Mouse (Mus musculus) embryonic facial prominence, embryonic 10.5 days (tissue): Measurements from ENCODE around the gene Cd79b. TPM values are rescaled to one million over a fixed set of nuclear protein-coding genes. Genes with fewer than 3 reads are reported as not detected.
"Not testable (repeated sequence)": the region's sequence is repeated elsewhere in the genome, so short reads cannot be mapped to it uniquely, and the experiment has no call there.

Experiments
- DNase-seq: peaks from one replicate; pipeline ENCODE4 v3.0.0-alpha.2; 2017; ENCODE audit warnings: low spot score
- H3K27ac ChIP-seq: fragments of 300-500 bp; sonication (generic); replicated peaks from 2 replicates; pipeline ENCODE4 v1.5.1; 2016; ENCODE audit warnings: mild to moderate bottlenecking
- H3K27me3 ChIP-seq: fragments of 300-500 bp; sonication (generic); replicated peaks from 2 replicates; pipeline ENCODE4 v1.6.1; 2016; ENCODE audit warnings: low read depth, mild to moderate bottlenecking; ENCODE audit not compliant: poor library complexity, severe bottlenecking
- H3K36me3 ChIP-seq: fragments of 300-500 bp; sonication (generic); replicated peaks from 2 replicates; pipeline ENCODE4 v1.6.1; 2016; ENCODE audit warnings: mild to moderate bottlenecking, moderate library complexity
- H3K4me1 ChIP-seq: fragments of 300-500 bp; sonication (generic); 2 replicates; pipeline ENCODE4 v1.6.1; 2016
- H3K4me3 ChIP-seq: fragments of 300-500 bp; sonication (generic); 2 replicates; pipeline ENCODE4 v1.5.1; 2016; ENCODE audit warnings: mild to moderate bottlenecking, moderate library complexity
- H3K9me3 ChIP-seq: fragments of 300-500 bp; sonication (generic); 2 replicates; pipeline ENCODE4 v1.6.1; 2016; ENCODE audit warnings: mild to moderate bottlenecking
- WGBS: fragments of 180-500 bp; shearing (Covaris S2); methylation state at CpG from one replicate; pipeline ENCODE4 v1.1.7; 2016; 5-methylcytosine and 5-hydroxymethylcytosine counted together
- polyA plus RNA-seq: library from polyadenylated mRNA; unstranded; fragments of >200 nt; fragmentation: Nextera tagmentation; extraction: Ambion mirVana; gene quantifications from 2 replicates; pipeline ENCODE4 v1.2.1, GENCODE M21; 2016

Cd79b gene
- polyA plus RNA-seq: 0.91 and 1.7 TPM in 2 replicates

- DNase-seq: peak; percentile 31
- Histone ChIP-seq H3K36me3 (no peaks in the 10 kb centered on the region), H3K4me3 (0 out of 2 replicates have a peak within 1 kb of the TSS, but pooled peaks have one; percentile 28), H3K4me1 (peaks cover 65% of the 10 kb centered on the region), H3K9me3 (no peaks in the 10 kb centered on the region), H3K27me3 (0 out of 2 replicates have a peak, but pooled peaks cover under 1% of the 10 kb centered on the region), H3K27ac (peak within 1 kb of the TSS; percentile 68)
- WGBS: 51% methylated on average over 9 of the region's 9 CpGs
Measured at GRCm38 (mm10) chr11:106314333-106314812, at the start of gene Cd79b. Cd79b (minus strand) TSS chr11:106314762.

GRCm38 (mm10) chr11:106359350-106359749 lies 44.8 kb upstream of the Cd79b start:
- no peaks in the 10 kb centered on the region for H3K36me3 ChIP-seq
- H3K27ac ChIP-seq: no peak overlapping the region
- no peaks in the 10 kb centered on the region for H3K9me3 ChIP-seq
- WGBS: 18% methylated on average over 5 of the region's 5 CpGs
- DNase-seq: peak; percentile 56
- H3K27me3 ChIP-seq: 0 out of 2 replicates have a peak, but pooled peaks cover 4% of the 10 kb centered on the region
- peaks cover 6% of the 10 kb centered on the region for H3K4me1 ChIP-seq
- no peak overlapping the region for H3K4me3 ChIP-seq

DNA sequence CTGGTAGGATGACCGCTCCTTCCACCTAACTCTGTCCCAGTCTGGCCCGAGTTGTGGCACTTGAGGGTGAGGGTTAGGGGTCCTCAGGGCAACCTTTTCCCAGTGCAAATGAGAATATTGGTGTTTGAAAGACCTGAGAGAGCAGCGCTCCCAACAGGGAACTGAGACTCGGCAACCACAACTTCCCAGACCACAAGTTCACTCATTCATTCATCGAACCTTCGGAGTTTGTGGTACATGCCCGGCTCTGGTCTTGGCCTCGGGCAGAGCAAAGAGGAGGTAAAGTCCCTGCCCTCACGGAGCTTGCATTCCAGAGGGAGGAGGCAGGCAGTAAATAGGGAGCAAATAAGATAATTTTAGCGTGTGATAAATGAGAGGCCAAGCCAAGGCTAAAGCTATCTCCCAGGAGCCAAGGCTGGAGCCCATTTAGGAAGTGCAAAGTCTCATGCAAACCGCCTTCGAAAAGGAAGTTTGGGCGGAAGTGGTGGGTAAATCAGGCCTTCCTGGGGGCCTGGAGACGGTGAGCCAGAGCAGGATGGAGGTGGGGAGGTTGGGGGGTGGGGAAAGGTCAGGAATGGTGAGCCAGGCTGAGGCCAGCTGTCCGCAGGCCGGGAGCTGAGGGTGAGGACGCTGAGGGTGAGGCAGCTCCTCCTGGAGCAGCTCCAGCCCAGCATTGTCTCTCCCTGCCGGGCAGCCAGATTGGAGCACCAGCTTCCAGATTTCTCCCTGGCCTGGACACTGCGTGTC lies 41.0 kb upstream of the Cd79b start:
- no peak overlapping the region for H3K27ac ChIP-seq
- peaks cover 14% of the 10 kb centered on the region for H3K4me1 ChIP-seq
- 68% methylated on average over 19 of the region's 19 CpGs for WGBS
- no peak overlapping the region for H3K4me3 ChIP-seq
- H3K36me3 ChIP-seq: no peaks in the 10 kb centered on the region
- DNase-seq: no peak
- no peaks in the 10 kb centered on the region for H3K9me3 ChIP-seq
- H3K27me3 ChIP-seq: no peaks in the 10 kb centered on the region

DNA sequence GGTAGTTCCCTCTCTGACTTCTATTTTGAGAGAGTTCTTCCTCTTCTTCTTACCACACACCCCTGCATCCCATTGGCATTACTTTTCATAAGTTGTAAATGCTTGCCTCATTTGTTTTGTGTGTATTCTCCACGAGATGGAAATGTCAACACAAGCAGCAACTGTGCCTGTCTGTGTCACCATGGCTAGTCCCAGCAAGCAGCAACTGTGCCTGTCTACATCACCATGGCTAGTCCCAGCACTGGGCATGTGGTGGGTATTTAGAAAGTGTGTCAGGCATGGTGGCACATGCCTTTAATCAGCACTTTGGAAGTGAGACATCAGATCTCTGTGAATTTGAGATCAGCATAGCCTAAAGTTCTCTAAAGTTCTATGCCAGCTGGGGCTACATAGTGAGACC lies 39.6 kb upstream of the Cd79b start:
- Histone ChIP-seq H3K4me3 (no peak overlapping the region), H3K27me3 (no peaks in the 10 kb centered on the region), H3K4me1 (peaks cover 16% of the 10 kb centered on the region), H3K36me3 (no peaks in the 10 kb centered on the region), H3K9me3 (no peaks in the 10 kb centered on the region), H3K27ac (no peak overlapping the region)
- no peak for DNase-seq
- 58% methylated on average over 1 of the region's 1 CpGs for WGBS

DNA sequence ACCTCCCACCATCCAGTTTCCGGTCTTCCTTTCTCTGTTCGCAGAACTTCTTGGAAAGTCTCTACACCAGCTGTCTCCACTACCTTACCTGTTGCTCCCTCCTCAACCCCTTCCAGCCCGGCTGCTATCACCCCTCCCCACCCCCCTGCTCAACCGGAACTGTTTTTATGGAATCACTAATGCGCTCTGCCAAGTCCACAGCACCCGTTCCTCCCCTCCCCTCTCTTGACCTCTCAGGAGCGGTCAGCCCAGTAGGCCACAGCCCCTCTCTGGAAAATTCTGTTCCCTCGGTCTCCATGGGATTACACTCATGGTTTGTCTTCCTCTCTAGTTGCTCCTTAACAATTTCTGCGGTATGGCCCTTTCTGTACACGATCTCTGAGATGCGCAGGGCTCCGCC lies 38.6 kb upstream of the Cd79b start, which contains the start of gene Scn4a:
TSS of gene Scn4a (minus strand) at position 101 of the 400 bp plus-strand sequence.
- H3K27ac ChIP-seq: no peak within 1 kb of the TSS
- no peaks in the 10 kb centered on the region for H3K27me3 ChIP-seq
- H3K4me1 ChIP-seq: peaks cover 16% of the 10 kb centered on the region
- DNase-seq: no peak
- H3K9me3 ChIP-seq: no peaks in the 10 kb centered on the region
- no peaks in the 10 kb centered on the region for H3K36me3 ChIP-seq
- H3K4me3 ChIP-seq: no peak within 1 kb of the TSS
- WGBS: 87% methylated on average over 12 of the region's 12 CpGs

- Histone ChIP-seq H3K9me3 (no peaks in the 10 kb centered on the region), H3K4me3 (no peak overlapping the region), H3K36me3 (no peaks in the 10 kb centered on the region), H3K4me1 (peaks cover 16% of the 10 kb centered on the region), H3K27ac (no peak overlapping the region), H3K27me3 (no peaks in the 10 kb centered on the region)
- 86% methylated on average over 4 of the region's 4 CpGs for WGBS
- no peak for DNase-seq
Measured at GRCm38 (mm10) chr11:106351941-106352340, 37.4 kb upstream of the Cd79b start.

DNA sequence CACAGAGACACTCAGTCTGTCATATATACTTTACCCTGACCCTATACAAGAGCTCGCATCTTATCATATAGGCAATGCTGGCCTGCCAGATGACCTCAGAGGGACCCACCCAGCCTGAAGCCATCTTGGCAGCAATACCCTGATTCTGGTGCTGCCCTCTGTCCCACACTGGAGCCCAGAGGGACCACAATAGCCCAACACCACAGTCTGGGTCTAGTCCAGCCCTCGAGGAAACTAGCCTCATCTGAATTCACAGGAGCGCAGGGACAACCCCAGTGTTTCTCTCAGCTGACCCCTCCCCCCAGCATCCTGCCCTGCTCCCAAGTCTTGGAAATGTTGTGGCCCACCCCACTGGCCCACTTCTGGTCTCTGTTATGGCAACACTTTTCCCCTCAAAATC lies 36.7 kb upstream of the Cd79b start:
- no peaks in the 10 kb centered on the region for H3K27me3 ChIP-seq
- H3K9me3 ChIP-seq: no peaks in the 10 kb centered on the region
- no peak for DNase-seq
- no peak overlapping the region for H3K27ac ChIP-seq
- H3K36me3 ChIP-seq: no peaks in the 10 kb centered on the region
- WGBS: 61% methylated on average over 3 of the region's 3 CpGs
- H3K4me1 ChIP-seq: peaks cover 16% of the 10 kb centered on the region
- no peak overlapping the region for H3K4me3 ChIP-seq

DNA sequence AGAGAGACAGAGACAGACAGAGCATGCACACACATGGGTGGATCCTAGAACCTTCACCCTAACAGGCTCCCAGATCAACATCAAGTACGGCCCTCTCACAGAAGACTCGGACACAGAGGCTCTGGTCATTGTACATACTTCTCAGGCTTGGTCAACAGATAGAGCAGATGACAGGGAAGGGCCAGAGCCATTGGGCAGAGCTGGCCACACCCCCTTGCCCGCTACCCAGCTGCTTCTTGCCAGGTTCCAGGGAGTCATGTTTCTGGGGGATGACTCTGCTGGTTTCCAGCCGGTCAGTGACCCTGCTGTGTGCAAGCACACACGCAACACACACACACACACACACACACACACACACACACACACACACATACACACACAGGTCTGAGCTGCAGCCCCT lies 36.3 kb upstream of the Cd79b start:
- DNase-seq: no peak

GRCm38 (mm10) chr11:106349772-106350171 lies 35.2 kb upstream of the Cd79b start:
- no peaks in the 10 kb centered on the region for H3K36me3 ChIP-seq
- WGBS: 89% methylated on average over 6 of the region's 6 CpGs
- H3K27ac ChIP-seq: no peak overlapping the region
- H3K4me3 ChIP-seq: no peak overlapping the region
- peaks cover 22% of the 10 kb centered on the region for H3K4me1 ChIP-seq
- no peaks in the 10 kb centered on the region for H3K9me3 ChIP-seq
- no peak for DNase-seq
- H3K27me3 ChIP-seq: no peaks in the 10 kb centered on the region

More for the DNA sequence above, 36.3 kb upstream of the Cd79b start:
- no peaks in the 10 kb centered on the region for H3K27me3 ChIP-seq
- no peak overlapping the region for H3K27ac ChIP-seq
- WGBS: 44% methylated on average over 5 of the region's 5 CpGs
- no peaks in the 10 kb centered on the region for H3K36me3 ChIP-seq
- no peaks in the 10 kb centered on the region for H3K9me3 ChIP-seq
- H3K4me1 ChIP-seq: peaks cover 15% of the 10 kb centered on the region
- H3K4me3 ChIP-seq: no peak overlapping the region

DNA sequence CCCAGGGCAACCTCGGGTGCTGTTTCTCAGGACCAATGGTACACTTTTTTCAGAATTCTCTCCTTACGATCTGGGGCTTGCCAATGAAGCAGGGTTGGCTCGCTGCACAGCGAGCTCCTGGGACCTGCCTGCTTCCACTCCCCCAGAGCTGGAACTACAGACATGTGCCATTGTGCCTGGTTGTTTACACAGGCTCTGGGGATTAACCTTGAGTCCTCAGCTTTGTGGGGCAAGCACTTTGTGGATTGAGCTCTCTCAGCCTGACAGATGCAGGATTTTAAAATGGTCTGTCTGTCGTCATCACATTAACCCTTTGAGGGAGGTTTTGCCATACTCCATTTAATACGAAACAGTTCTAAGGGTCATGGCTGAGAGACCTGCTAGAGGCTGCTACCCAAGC lies 30.3 kb upstream of the Cd79b start:
- H3K9me3 ChIP-seq: no peaks in the 10 kb centered on the region
- H3K4me1 ChIP-seq: peaks cover 26% of the 10 kb centered on the region
- DNase-seq: no peak
- no peak overlapping the region for H3K4me3 ChIP-seq
- H3K27me3 ChIP-seq: 0 out of 2 replicates have a peak, but pooled peaks cover 3% of the 10 kb centered on the region
- H3K27ac ChIP-seq: no peak overlapping the region
- H3K36me3 ChIP-seq: no peaks in the 10 kb centered on the region
- WGBS: 54% methylated on average over 6 of the region's 6 CpGs

DNA sequence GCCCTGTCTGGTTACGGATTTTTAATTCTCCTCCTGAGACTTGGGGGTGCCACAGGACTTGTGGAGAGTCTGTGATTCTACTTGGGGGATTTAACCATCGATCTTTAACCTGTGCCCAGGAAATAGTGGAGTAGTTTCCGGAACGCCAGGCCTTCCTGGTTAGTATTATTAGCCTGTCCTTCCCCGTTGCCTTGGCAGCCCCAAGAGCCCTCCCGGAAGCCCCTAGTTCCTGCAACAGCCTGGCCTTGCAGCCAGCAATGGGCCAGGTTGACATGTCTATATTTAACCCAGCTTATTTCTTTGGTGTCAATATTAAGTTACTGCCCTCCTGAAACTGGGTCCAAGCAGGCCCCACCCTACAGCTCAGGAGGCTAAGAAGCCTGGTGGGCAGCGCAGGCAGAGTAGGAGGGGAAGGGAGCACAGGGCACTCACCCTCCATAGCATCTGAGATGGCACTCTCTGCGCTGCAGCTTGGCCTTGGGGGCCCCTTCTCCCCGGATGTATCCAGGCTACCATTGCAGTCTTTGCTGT lies 26.5 kb upstream of the Cd79b start:
- no peaks in the 10 kb centered on the region for H3K36me3 ChIP-seq
- peaks cover 29% of the 10 kb centered on the region for H3K4me1 ChIP-seq
- H3K9me3 ChIP-seq: no peaks in the 10 kb centered on the region
- no peak overlapping the region for H3K4me3 ChIP-seq
- 0 out of 2 replicates have a peak, but pooled peaks cover 3% of the 10 kb centered on the region for H3K27me3 ChIP-seq
- no peak for DNase-seq
- WGBS: 86% methylated on average over 9 of the region's 9 CpGs
- no peak overlapping the region for H3K27ac ChIP-seq

- WGBS: 86% methylated on average over 4 of the region's 4 CpGs
- H3K4me1 ChIP-seq: peaks cover 17% of the 10 kb centered on the region
- not testable (repeated sequence) for H3K9me3 ChIP-seq, H3K27ac ChIP-seq, H3K27me3 ChIP-seq, H3K36me3 ChIP-seq, DNase-seq, H3K4me3 ChIP-seq
Measured at GRCm38 (mm10) chr11:106339323-106339722, 24.8 kb upstream of the Cd79b start.

GRCm38 (mm10) chr11:106338870-106339269 lies 24.3 kb upstream of the Cd79b start:
- H3K9me3 ChIP-seq: no peaks in the 10 kb centered on the region
- no peaks in the 10 kb centered on the region for H3K36me3 ChIP-seq
- DNase-seq: no peak
- no peak overlapping the region for H3K27ac ChIP-seq
- no peak overlapping the region for H3K4me3 ChIP-seq
- 0 out of 2 replicates have a peak, but pooled peaks cover 3% of the 10 kb centered on the region for H3K27me3 ChIP-seq
- 85% methylated on average over 7 of the region's 7 CpGs for whole genome bisulfite sequencing
- peaks cover 21% of the 10 kb centered on the region for H3K4me1 ChIP-seq
